Comparison of ENCODE assay signal across 8 mouse cellular contexts in genomic region chr16:35110410-35111142, GRCm38 (mm10). TPM values are rescaled to one million over a fixed set of nuclear protein-coding genes. Genes with fewer than 3 reads are reported as not detected.
DNase-seq lines count a peak whose midpoint lies in the region; ATAC-seq and TF ChIP-seq lines count a peak whose summit lies in the region.

No protein-coding gene starts in this region.

- TF ChIP-seq EP300 in heart, postnatal 0 days (IDR thresholded peaks at IDR 0.05; ENCODE audit: low read depth): no peak

- TF ChIP-seq POLR2A in lung, adult 2 months (IDR thresholded peaks at IDR 0.05; ENCODE audit: borderline replicate concordance, extremely low read depth, low read depth, low read length): no peak
- no peak for TF ChIP-seq POLR2A in olfactory bulb, adult 2 months (IDR thresholded peaks at IDR 0.05; ENCODE audit: insufficient read depth, low read depth, low read length)
- no peak for TF ChIP-seq POLR2A in thymus, adult 2 months (IDR thresholded peaks at IDR 0.05; ENCODE audit: control insufficient read depth, extremely low read depth, insufficient read depth, low read length, poor library complexity)

- H3K27ac ChIP-seq in forebrain, embryonic 12.5 days: no peak overlapping the region
- H3K27ac ChIP-seq in heart, postnatal 0 days (ENCODE audit: low read depth): peak overlapping the region; percentile 65
- no peak overlapping the region for H3K27ac ChIP-seq in olfactory bulb, adult 2 months (ENCODE audit: insufficient read depth, low read depth, low read length)
- no peak overlapping the region for H3K27ac ChIP-seq in thymus, adult 2 months (ENCODE audit: control insufficient read depth, insufficient read depth, low read length)

- peak; percentile 91 for ATAC-seq in forebrain, embryonic 12.5 days (ENCODE audit: low FRiP score)
- peak; percentile 87 for ATAC-seq in heart, postnatal 0 days (ENCODE audit: insufficient read depth, low read depth)

- H3K36me3 ChIP-seq in E14TG2a.4 (ENCODE audit: insufficient read depth, low read length): peaks cover 36% of the 10 kb centered on the region
- peaks cover 10% of the 10 kb centered on the region; the same call in 1 of the 2 replicates for H3K36me3 ChIP-seq in forebrain, embryonic 12.5 days (replicated peaks)
- 0 out of 2 replicates have a peak, but pooled peaks cover 3% of the 10 kb centered on the region for H3K36me3 ChIP-seq in heart, postnatal 0 days (replicated peaks; ENCODE audit: control insufficient read depth, insufficient read depth, low read length)
- H3K36me3 ChIP-seq in thymus, adult 2 months (ENCODE audit: control insufficient read depth, insufficient read depth, low read length): no peaks in the 10 kb centered on the region

- H3K9me3 ChIP-seq in E14TG2a.4 (ENCODE audit: low read length): no peaks in the 10 kb centered on the region
- H3K9me3 ChIP-seq in forebrain, embryonic 12.5 days: no peaks in the 10 kb centered on the region
- H3K9me3 ChIP-seq in heart, postnatal 0 days (replicated peaks; ENCODE audit: control insufficient read depth, low read length): no peaks in the 10 kb centered on the region

- H3K4me3 ChIP-seq in E14TG2a.4 (replicated peaks; ENCODE audit: low read length): no peak overlapping the region
- no peak overlapping the region for H3K4me3 ChIP-seq in forebrain, embryonic 12.5 days (replicated peaks)
- no peak overlapping the region for H3K4me3 ChIP-seq in heart, postnatal 0 days (ENCODE audit: low read depth, low read length)
- no peak overlapping the region for H3K4me3 ChIP-seq in lung, adult 2 months (replicated peaks; ENCODE audit: extremely low read depth, low read depth, low read length)
- H3K4me3 ChIP-seq in olfactory bulb, adult 2 months (ENCODE audit: insufficient read depth, low read depth, low read length): no peak overlapping the region
- H3K4me3 ChIP-seq in thymus, adult 2 months (ENCODE audit: control insufficient read depth, insufficient read depth, low read length): no peak overlapping the region

- TF ChIP-seq CTCF in E14TG2a.4 (conservative IDR thresholded peaks at IDR 0.05; ENCODE audit: low read length): peak; percentile 87
- TF ChIP-seq CTCF in heart, postnatal 0 days (IDR thresholded peaks at IDR 0.05; ENCODE audit: low read depth): peak; percentile 99
- TF ChIP-seq CTCF in lung, adult 2 months (IDR thresholded peaks at IDR 0.05; ENCODE audit: insufficient read depth, low read length): peak; percentile 95
- TF ChIP-seq CTCF in olfactory bulb, adult 2 months (IDR thresholded peaks at IDR 0.05; ENCODE audit: insufficient read depth, low read depth, low read length): peak; percentile 84
- TF ChIP-seq CTCF in thymus, adult 2 months (IDR thresholded peaks at IDR 0.05; ENCODE audit: borderline replicate concordance, control insufficient read depth, extremely low read depth, insufficient read depth, low read length, poor library complexity): peak; percentile 91

- peak overlapping the region; percentile 38; the same call in 1 of the 2 replicates for H3K9ac ChIP-seq in forebrain, embryonic 12.5 days
- no peak overlapping the region for H3K9ac ChIP-seq in heart, postnatal 0 days (replicated peaks; ENCODE audit: low read depth, low read length)

- peaks cover 30% of the 10 kb centered on the region for H3K4me1 ChIP-seq in E14TG2a.4 (replicated peaks; ENCODE audit: low read depth, low read length)
- H3K4me1 ChIP-seq in forebrain, embryonic 12.5 days: peaks cover 8% of the 10 kb centered on the region
- H3K4me1 ChIP-seq in heart, postnatal 0 days (ENCODE audit: control insufficient read depth, insufficient read depth): peaks cover 13% of the 10 kb centered on the region
- H3K4me1 ChIP-seq in lung, adult 2 months (ENCODE audit: control insufficient read depth, insufficient read depth, low read length): no peaks in the 10 kb centered on the region
- peaks cover 14% of the 10 kb centered on the region for H3K4me1 ChIP-seq in olfactory bulb, adult 2 months (ENCODE audit: control insufficient read depth, insufficient read depth, low read length)
- no peaks in the 10 kb centered on the region for H3K4me1 ChIP-seq in thymus, adult 2 months (replicated peaks; ENCODE audit: control insufficient read depth, insufficient read depth, low read length)

- WGBS in forebrain, embryonic 12.5 days: 32% methylated on average over 10 of the region's 10 CpGs
- WGBS in heart, postnatal 0 days: 19% methylated on average over 10 of the region's 10 CpGs
- 28% methylated on average over 10 of the region's 10 CpGs for WGBS in lung, adult 2 months
- WGBS in olfactory bulb, adult 2 months: 20% methylated on average over 10 of the region's 10 CpGs
- WGBS in thymus, adult 2 months: 47% methylated on average over 10 of the region's 10 CpGs

- peak overlapping the region; percentile 32; the same call in 1 of the 2 replicates for H3K4me2 ChIP-seq in forebrain, embryonic 12.5 days
- peak overlapping the region; percentile 37 for H3K4me2 ChIP-seq in heart, postnatal 0 days (ENCODE audit: low read depth, low read length)

- peaks cover 2% of the 10 kb centered on the region; the same call in 1 of the 2 replicates for H3K27me3 ChIP-seq in E14TG2a.4 (ENCODE audit: insufficient read depth, low read length)
- H3K27me3 ChIP-seq in forebrain, embryonic 12.5 days: no peaks in the 10 kb centered on the region
- H3K27me3 ChIP-seq in heart, postnatal 0 days (ENCODE audit: control insufficient read depth, insufficient read depth, low read length): no peaks in the 10 kb centered on the region
- H3K27me3 ChIP-seq in thymus, adult 2 months (ENCODE audit: control insufficient read depth, insufficient read depth, low read length): no peaks in the 10 kb centered on the region

- peak; percentile 65 for DNase-seq in c-Kit-positive CD71-negative TER-119-negative erythroid progenitor cells, embryonic 14.5 days (ENCODE audit: low read depth)
- DNase-seq in heart, postnatal 0 days (ENCODE audit: low spot score): peak; percentile 88
- DNase-seq in kidney, postnatal 4 days: peak; percentile 93 to 94
- peak; percentile 80 for DNase-seq in lung, adult 2 months
- peak; percentile 64 for DNase-seq in thymus, adult 2 months

RNA-seq across cellular contexts. Expression of gene Adcy5, which starts 44.1 kb away (rescaled TPM):
- 2.5 and 2.8 TPM in 2 replicates for polyA plus RNA-seq in forebrain, embryonic 12.5 days (2016; fragmentation: Nextera tagmentation; extraction: Ambion mirVana)
- 81.4 and 84.7 TPM in 2 replicates for total RNA-seq in heart, postnatal 0 days (2014; rRNA removed; ENCODE audit: low replicate concordance)
- polyA plus RNA-seq in heart, postnatal 0 days (2015; fragmentation: Nextera tagmentation; extraction: Ambion mirVana): 9.6 and 11.3 TPM in 2 replicates
- polyA plus RNA-seq in lung, adult 2 months (2012; rRNA removed): 17.5 and 18.3 TPM in 2 replicates
- not detected in 2 replicates for polyA plus RNA-seq in olfactory bulb, adult 2 months (2012; ENCODE audit: insufficient read depth, insufficient read length, low replicate concordance, missing spikeins)
- 4.8 and 6.8 TPM in 2 replicates for polyA plus RNA-seq in thymus, adult 2 months (2012; rRNA removed)
